Mouse (Mus musculus) lung, postnatal 10 days (tissue): Measurements from ENCODE around the gene Gm27021.

Source experiments
- DNase-seq: peaks from one replicate; pipeline ENCODE4 v3.0.0; 2021

Gm27021 gene

DNA sequence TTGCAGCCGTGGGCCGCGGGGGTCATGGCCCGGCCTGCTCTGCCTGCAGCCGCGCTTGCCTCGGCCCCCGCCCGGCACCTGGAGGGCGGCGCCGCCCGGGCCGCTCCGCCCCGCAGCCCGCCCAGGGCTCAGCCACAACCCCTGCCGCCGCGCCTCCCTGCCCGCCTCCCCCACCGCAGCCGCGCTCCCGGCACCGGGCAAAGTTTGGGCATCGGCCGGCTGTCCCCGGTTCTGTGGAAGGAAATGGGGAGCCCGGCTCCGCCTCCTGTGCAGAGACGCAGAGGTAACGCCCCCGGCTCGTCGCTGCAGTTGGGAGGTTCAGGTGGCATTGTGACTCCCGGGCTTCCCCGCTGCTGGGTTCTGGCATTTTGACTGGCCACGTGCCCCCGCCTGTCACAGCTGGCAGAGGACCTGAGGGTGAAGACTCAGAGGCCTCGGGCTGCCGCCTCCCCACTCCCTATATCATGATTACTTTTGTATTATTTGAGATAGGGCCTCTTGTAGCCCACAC, 33.5 kb downstream of the Gm27021 start:
- peak; percentile 63 for DNase-seq

DNA sequence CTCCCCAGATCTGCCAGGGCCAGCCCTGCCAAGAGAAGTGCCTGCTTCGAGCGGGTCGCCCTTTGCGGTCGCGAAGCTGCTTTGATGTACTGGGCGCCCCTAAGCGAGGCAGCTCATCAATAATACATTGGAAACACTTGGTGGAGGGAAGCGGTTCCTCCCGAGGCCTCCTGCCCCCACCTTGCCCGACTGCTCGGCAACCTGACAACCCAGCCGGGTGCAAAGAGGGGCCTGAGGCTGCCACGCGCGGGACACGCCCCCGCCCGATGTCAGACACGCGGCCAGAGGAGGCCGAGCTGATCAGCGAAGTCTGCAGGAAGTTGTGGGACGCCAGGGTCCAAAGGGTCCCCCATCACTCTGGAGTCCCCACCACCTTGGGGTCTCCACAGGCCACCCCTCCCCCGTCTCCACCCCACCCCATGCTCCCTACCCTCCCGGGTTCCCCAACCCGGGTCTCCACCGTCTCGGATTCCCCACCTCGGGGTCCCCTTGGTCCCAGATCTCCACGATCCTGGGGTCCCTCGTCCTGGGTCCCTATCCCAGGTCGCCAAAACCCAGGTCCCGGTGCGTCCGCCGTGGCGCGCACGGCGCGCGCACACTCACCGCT, 34.1 kb downstream of the Gm27021 start:
- peak; percentile 29 for DNase-seq

DNA sequence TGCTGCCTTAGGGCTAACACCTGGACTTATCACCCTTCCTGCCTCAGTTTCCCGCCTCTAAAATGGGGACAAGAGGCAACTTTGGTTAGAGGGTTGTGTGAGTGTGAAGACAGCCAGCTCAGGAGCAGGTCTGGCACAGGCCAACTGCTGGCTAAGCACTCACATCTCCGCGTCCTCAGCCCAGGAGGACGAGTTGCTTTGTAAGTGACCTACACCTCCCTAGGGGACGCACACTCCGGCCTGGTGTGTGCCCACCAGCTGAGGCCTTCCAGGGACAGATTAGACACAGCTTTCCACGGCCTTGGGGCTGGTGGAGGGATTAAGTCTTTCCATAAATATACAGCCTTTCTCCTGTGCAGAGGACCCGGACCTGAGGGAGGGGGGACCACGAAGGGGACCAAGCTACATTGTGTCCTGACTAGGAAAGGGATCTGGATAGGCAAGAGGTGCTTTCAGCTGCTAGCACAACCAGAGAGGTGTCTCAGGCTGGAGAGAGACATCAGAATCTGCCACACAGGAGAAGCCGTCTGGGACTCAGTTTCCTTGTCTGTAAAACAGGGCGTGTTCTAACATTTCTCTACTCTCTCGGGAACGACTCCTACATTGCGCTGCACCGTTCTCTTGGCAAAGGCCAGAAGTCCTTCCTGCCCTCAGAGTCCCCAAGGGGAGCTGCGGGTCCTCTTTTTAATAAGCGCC, 34.8 kb downstream of the Gm27021 start:
- DNase-seq: no peak

DNA sequence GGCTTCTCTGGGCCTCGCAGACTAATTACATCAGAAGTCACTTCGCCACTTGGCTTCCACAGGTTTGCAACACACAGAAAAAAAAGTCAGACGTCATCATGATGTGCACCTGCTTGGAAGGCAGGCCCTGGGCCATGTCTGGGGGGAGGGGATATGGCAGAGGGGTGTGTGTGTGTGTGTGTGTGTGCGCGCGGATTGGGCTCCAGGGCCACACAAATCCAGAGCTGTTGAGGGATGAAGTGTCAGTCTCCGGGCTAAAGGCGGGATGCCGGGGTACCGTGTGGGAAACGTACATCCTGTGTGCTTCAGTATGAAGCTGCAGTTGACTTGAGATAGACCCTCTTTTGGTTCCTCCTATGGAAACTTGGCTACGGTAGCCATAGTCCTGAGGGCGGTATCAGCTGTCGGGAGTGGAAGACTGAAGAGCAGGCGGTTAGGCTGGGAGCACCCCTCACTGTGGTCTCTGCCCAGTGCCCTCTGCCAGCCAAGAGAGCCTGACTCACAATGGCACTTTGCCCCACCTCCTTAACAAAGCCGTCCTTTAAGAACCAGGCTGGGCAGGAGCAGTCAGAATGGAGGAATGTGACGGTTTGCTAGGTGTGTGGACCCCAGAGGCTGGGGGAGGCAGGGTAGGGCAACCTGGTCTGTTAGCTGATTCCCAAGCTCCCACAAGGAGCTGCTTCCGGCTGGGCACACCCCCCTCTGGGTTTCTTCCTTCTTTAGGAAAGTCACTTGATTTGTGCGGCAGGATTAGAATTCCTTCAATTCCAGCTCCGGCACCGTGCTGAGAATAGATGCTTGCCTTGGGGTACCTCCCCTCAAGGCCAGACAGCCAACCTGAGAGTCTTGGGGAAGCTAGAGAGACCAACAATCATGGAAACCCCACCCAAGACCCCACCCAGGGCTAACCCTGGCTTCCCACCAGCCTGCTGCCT, 36.2 kb downstream of the Gm27021 start:
- DNase-seq: no peak

DNA sequence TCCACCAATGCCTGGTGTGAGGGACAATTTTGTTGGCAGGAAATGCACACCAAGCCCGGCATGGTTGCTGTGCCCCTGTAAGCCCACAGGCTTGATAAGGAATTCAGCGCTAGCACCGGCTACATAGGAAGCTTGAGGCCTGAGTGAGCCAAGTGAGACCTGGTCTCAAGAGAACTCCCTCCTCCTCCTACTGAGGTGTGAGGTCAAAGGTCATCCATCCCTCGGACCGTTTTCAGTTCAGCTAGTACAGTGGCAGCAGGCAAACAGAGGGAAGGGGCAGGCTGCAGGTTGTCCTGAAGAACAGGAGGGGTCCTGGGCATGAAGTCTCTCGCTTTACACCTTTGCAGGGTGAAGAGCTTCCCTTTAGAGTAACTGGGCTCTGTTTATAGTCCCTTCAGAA, 37.0 kb downstream of the Gm27021 start:
- no peak for DNase-seq

DNA sequence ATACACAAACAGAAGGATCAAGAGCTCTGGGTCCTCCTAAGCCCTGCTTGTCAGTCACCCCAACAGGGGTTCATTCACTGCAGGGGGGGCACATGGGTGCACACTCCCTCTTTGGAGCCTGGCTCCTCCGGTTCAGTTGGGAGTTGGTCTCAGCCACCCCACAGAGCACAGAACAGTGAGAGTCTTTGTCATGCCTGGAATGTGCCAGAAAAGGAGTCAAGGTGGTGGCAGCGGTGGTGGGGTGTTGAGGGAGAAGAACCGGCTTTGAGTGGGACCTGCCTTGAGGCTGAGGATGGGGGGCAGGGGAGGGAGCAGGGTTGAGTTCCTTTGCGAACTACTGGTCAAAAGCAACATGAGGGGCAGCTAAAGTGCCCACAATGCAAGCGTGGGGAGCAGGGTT, 37.8 kb downstream of the Gm27021 start:
- DNase-seq: no peak

DNA sequence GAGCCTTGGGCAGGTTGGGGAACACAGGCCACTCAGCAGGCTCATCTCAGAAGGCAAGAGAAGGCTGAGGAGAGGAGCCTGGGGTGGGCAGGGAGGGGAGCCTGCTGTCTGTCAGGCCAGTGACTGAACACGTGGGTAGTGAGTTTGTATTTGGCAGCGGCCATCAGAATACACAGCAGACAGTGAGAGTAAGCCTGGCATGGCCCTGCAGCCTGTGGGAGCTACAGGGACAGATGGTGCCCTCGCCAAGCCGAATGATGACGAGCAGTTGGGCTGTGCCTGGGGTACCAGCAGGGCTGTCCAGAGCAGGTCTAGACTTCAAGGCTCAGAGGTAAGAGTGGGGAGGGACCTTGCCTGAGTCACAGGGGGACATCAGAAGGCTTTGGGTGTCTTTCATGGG, 40.6 kb downstream of the Gm27021 start:
- no peak for DNase-seq

DNA sequence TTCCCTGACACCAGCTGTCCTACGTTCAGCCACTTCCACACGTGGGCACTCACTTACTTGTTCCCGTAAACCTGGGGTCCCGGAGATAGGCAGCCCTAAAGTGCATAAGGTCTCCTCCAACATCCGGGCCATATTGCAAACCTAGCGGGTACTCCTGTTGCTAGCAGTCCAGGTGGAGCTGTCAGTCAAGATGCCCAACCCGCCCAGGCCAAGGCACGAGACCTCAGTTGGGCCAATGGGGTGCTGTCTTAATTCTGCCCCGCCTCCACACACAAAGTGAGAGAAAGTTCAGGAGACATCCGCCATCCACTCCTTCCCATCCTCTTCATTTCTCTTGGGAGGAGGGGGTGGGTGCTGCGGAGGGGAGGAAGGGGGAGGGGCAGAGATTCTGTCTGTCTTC, 41.4 kb downstream of the Gm27021 start:
- DNase-seq: no peak

DNA sequence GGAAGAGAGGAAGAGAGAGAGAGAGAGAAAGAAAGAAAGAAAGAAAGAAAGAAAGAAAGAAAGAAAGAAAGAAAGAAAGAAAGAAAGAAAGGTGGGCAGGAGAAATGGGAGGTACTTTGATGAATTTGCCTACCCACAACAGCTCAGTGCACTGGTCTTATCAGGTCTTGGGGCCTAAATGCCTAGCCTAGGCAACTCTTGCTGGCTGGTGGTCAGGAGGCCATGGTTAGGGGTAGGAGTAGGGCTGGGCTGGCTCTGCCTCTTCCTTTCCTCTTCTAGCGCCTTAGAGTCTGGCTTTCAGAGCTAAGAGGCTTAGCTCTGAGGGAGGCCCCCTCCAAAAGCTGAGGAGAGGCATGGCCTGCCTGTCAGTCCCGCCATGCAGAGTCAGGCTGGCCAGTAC, 44.3 kb downstream of the Gm27021 start:
- DNase-seq: no peak

DNA sequence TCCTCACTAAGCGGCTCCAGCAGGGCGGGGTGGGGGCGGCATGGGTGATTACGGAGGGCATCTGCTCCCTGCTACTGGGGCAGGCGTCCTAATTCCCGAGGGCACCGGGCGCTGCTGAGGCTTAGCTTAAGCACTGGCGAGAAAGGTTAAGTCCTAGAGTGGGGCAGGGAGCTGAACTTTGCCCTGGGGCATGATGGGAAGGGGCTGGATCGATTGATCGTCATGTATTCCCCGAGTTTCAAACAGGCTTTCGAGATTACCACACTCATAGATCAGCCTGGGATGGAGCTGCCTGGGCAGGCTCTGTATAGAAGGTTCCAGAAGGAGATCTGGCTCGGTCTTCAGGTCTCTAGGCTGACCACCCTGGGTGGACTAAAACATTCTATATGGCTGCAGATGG, 45.7 kb downstream of the Gm27021 start:
- no peak for DNase-seq

DNA sequence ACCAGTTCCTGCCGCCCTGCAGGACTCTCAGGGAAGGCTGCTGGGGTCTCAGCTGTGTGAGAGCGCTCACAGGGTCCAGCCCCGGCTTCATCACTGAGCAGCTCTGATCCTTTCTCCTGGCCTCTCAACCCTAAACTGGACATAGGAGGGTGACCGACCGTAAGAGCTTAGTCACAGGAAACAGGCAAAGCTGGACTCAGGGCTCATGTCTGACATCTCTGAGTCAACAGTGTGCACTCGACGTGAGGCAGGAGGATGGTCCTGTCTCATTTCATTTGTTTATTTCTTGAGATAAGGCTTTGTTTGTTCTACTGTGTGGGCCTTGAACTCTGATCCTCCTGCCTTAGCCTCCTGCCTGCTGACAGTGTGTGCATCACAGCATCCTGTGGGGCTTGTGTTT, 47.4 kb downstream of the Gm27021 start:
- DNase-seq: no peak

DNA sequence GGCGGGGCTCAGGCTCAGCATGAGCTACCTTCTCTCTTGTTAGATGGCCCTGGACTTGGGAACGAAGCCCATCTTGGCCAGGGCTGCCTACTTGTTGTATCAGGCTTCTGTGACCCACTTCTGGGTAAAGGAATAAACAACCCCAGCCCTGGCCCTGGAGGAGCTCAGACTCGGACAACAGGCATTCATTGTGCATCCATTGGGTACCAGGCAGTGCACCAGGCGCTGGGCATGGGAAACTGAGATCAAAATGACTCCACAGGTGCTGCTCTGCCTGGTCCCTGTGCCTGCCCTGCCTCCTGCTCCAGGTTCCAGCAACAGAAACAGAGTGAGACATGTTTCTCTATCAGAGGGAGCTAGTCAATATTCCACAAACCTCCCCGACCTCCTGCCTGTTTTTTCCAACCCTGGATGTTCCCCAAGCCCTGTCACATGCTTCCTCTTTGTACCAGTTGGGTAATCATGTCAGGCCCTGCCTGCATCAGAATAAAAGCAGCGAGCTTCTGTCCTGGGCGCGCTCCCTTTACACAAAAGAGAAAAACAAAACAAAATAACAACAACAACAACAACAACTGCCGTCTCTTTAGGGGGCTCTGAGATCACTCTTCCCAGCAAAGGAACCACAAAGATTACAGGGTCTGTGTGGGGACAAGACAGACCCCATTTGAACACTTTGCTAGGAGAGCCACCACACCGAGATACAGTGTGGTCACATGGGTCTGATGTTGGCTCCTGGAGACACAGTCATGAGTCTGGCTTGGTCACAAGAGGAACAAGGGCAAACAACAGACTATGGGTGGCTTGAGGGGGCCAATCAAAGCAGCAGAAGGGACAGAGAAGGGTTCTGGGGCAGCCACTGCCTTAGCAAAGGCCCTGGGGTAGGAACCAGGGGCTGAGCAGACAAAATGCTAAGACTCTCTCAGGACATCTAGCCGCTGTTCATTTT, 48.4 kb downstream of the Gm27021 start:
- peak; percentile 28 for DNase-seq

DNA sequence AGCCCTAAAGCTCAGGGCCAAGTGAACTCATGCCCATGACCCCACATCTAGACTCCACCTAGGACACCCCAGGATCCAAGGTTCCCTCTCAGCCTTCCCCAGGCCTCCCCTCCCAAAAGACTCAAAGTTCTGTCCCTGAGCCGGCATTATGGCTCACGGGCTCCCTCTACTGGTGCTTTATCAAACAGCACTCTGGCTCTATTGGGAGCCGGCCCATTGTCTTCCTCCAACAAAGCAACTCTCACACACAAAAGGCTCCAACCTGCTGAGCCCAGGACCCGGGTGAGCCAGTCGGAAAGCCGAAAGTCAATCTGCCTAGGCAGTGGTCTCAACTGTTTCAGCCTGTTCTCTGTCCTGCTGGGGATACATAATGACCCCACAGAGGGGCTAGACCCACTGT, 49.8 kb downstream of the Gm27021 start:
- peak; percentile 79 for DNase-seq

DNA sequence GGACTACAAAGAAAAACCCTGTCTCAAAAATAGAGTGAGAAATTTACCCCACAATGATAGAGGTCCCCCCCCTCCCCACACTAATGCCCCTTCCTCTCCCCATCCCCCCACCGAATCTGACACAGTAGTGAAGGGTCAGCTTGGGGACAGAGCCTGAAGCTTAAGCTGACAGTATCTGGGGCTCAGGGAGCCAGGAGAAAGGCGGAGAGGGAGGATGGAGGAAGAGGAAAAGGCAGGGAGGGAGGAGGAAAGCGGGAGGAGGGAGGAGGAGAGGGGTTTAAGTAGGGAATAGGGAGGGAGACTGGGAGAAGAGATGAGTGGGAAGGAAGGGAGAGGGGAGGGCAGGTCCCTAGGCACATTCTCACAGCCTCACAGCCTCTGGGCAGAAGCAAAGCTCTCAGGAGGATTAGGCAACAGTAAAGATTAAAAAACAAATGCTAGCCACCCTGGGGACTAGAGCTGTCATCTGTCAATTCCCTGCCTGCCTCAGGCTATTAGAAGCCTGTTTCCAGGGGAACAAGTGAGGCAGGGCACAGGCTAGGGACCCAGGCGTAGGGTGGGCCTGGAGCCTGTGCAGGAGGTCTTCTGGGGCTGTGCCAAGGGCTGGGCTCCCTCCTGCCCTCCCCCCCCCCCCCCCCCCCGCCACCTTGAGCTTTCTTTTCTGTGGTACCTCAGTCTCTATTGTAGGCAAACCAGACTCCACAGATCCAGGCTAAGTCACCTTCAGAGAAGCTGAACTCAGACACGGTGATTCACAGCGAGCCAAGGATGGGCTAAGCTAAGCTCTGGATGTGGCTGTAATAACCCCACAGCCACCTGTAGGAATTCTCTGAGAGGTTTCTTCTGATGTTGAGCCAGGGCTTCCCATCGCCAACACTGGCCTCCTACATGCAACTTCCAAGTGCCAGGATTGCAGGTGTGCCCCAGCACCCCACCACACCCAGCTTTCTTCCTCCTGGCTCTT, 50.9 kb downstream of the Gm27021 start:
- no peak for DNase-seq

DNA sequence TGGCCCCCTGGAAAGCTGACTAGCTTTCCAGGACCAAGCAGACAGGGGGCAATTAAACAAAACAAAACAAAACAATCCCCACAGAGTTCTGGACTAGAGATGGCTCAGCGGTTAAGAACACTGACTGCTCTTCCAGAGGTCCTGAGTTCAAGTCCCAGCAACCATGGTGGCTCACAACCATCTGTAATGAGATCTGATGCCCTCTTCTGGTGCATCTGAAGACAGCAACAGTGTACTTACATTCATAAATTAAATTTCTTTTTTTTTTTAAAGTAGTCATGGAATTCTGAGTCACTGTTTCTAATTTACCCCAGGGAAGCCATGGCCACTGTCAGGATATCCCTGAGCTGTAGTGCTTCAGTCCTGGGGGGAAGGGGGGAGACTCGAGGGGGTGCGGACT, 53.4 kb downstream of the Gm27021 start:
- DNase-seq: no peak

DNA sequence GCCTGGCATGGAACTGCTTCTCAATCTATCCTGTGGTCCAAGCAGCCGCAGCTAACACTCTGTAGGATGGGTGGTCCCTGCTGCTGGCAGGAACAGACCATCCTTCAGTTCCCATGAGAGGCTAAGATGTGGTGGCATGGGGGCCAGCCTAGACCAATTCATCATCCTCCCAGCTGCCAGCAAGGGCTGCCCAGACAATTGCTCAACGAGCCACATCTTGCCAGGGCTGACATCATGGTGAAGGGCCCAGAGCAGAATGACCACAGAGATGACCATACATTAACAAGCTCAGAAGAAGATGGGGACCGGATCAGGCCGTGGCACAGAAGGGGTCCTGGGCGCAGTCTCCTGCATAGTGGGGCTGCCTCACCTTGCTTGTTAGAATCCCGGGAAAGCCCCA, 57.1 kb downstream of the Gm27021 start:
- DNase-seq: no peak

DNA sequence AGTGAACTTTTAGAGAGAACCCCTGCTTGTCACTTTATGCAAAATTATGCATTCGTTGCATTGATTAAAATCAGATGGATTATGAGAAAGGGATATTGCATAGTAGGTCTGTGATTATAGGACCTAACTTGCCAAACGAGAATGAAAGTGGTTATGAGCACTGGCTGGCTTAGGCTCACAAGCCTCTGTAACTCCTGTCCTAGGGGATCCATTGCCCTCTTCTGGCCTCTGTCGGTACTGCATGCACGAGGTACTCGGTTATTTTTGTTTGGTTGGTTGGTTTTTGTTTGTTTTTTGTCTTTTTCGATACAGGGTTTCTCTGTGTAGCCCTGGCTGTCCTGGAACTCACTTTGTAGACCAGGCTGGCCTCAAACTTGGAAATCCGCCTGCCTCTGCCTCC, 60.0 kb downstream of the Gm27021 start:
- peak; percentile 86 for DNase-seq

DNA sequence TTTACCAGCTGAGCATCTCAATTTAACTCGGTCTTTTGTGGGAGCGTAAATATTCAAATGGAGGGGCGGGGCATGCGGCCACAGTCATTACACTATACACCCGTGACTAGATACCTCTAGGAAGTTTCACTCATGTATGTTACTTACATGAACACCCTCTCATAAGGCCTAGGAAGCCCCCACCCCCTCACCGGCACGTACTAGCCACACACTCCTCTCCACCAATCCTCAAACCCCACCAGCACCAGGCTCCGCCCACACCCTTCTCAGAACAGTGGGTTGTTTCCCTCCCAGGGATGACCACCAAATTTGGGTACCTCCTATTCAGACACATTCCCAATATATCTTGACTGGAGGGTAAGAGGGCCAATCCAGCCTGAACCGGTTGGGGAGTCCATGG, 60.4 kb downstream of the Gm27021 start:
- no peak for DNase-seq

DNA sequence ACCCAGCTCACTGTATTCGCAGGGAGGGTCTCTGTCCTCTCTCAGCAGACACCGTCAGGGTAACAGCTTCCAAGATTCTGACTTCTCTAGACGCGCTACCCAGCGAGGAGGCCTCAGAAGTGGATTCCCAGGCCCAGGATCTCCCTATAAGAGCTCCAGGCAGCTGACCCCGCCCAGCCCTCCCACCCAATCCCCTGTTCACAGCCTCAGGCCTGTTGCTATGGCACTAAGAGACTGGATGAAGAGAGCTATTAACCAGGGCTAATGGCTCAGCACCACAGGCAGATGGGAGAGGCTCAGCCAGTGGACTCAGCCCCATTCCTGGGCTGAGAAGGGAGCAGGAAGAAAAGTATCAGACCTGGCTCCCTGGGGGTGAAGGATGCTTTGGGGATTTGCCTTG, 65.2 kb downstream of the Gm27021 start:
- no peak for DNase-seq

DNA sequence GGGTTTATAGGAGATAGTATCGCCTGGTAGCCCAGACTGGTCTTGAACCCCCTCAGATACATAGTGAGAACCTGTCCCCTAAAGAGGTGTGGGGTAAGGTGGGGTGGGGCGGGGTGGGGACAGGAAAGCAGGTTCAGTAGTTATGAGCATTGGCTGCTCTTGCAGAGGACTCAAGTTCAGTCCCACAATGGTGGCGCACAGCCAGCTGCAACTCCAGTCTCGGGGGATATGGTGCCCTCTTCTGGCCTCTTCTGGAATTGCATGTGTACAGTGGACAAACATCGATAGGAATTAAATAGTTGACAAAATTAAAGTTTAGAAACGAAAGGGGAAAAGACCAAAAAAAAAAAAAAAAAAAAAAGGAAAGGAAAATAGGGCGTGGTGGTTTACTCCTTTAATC, 68.4 kb downstream of the Gm27021 start:
- DNase-seq: peak; percentile 90

DNA sequence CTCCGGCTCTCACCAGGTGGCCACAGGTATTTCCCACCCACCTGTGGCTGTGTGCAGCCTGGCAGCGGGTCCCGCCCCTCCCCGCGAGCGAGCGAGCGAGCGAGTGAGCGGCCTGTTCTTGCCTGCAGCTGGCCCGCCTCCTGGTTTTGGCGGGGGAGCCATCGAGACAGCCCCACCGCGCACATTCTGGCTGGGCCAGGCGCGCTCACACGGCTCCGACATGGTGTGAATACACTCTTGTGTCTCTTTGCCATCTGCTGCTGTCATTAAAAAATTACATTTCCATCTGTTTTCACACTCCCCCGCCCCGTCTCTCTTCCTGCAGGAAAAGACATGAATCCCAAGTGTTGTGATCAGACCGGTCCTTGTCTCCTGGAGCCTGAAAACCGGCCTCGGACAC, 69.3 kb downstream of the Gm27021 start:
- DNase-seq: peak; percentile 53
